Mouse (Mus musculus) layer of hippocampus, postnatal 36 days (tissue): ENCODE measurements around the gene Glb1. TPM values are rescaled to one million over a fixed set of nuclear protein-coding genes. Genes with fewer than 3 reads are reported as not detected.

Source experiments
- DNase-seq, 2 experiments: peaks; one replicate each; pipeline ENCODE4 v3.0.0; 2022
- total RNA-seq, 2 experiments: library from RNA; stranded (reverse); gene quantifications; 2 replicates each; pipeline ENCODE4 v1.2.3; 2021

Glb1 gene
- total RNA-seq, 2 experiments from 2014 or later = 20.6 to 21.9 TPM

GRCm38 (mm10) chr9:114395258-114395657 is 5.6 kb upstream of the Glb1 start:
- DNase-seq = no peak

GRCm38 (mm10) chr9:114399680-114400079 is 1.2 kb upstream of the Glb1 start:
- DNase-seq = no peak

DNA sequence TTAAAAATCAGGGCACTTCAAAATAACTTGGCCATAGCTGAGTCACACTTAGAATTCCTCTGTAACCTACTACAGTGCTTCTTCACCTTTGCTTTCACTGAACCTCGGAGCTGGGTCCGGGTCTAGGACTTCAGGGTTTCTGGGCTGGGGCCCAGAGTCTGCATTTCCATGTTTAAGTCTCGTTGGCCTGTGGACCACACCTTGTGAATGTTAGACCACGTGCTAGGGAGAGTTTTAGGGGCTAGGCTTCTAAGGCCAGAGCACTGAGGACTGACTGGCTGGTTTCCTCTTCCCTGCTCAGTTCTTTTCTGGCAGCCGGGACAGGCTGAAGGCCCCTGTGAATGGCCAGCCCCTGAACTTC is 308 bp upstream of the Glb1 start:
- DNase-seq = no peak

DNA sequence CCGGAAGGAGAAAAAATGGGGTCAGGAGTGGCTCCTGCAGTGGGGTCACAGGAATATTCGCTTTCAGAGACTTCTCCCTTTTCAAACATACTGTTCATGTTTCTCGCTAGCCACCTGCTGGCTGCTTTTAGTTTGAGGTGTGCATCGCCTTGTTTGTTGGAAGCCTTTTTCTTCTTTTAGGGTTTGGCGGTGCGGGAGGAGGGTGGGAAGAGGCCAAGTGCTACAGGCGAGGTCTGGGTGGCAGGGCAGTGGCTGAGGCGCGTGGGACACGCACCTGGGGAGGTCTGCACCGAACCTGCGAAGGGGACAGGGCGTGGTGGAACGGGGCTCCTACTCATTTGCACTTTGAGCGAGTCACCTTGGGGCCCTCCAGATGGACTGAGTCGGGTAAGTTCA is 807 bp downstream of the Glb1 start:
- DNase-seq = peak in 1 of 2 experiments; percentile 17

- DNase-seq = no peak
Observed at GRCm38 (mm10) chr9:114407676-114408075, 6.8 kb downstream of the Glb1 start.

GRCm38 (mm10) chr9:114410313-114410862 is 9.5 kb downstream of the Glb1 start:
- DNase-seq = no peak

- no peak for DNase-seq
Observed at GRCm38 (mm10) chr9:114411295-114411694, 10.4 kb downstream of the Glb1 start.

DNA sequence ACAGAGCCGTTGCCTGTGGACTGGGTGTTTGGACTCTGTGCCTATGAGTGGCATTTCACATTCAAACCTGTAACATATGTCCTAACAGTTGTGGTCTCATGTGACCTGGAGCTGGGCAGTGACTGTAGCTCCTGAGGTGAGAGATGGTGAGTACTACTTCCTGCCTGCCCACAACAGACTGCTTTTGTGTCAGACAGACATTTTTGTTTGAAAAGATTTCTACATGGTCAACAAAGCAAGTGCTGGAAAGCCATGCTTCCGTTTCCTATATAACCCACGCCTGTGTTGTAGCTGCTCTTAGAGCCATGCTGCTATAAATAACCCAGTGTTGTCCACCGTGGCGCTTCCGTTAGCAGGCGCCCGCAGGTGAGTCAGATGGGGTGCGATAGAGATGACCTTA is 11.5 kb downstream of the Glb1 start:
- no peak for DNase-seq

DNA sequence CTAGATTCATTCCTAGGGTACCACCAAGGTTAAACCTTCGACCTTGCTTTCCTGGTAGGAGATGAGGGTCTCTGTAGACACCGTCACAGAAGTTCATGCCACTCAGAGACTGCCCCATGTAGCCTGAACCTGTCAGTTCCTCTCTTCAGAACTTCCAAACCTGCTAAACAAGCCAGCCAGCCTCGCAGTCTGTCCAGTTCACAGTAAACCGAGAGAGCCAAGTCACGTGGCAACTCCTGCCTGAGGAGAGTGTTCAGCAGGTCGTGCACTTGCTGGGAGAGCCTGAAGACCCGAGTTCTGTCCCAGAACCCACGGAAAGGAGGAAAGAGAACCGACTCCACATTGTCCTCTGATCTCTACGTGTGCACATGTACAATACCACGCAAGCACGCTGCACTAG is 13.0 kb downstream of the Glb1 start:
- DNase-seq = no peak

DNA sequence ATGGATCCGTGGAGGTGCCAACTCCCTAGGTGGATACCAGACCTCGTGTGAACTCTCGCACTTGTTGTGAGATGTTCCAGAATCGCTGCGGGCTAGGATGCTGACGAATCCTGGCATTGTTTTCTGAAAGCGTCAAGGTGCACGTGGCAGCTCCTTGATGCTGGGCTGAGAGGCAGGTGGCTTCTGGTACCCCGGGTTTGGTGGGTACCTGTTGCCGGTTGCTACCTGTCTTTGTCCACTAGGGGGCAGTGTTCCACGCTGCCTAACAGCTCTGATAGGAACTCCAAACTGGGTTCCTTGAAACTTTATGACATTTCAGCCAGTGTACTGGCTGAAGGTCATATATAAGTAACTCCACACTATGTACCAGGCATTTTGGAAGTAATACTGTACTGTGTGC is 14.8 kb downstream of the Glb1 start:
- peak; percentile 20 to 42 for DNase-seq

- no peak for DNase-seq
Observed at GRCm38 (mm10) chr9:114416646-114417517, 16.0 kb downstream of the Glb1 start.

DNA sequence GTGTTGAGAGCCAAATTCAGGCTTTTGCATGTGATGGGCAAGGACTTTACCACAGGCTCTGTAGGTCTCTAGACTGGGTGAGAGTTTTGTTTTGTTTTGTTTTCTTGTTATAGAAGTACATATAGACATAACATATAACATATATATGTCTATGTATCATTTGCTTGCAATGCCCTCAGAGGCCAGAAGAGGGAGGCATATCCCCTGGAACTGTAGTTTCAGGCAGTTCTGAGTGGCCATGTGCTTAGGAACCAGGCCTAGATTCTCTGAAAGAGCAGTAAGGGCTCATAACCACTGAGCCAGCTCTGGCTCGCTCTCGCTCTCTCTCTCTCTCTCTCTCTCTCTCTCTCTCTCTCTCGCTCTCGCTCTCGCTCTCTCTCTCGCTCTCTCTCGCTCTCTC is 17.3 kb downstream of the Glb1 start:
- DNase-seq = no peak

DNA sequence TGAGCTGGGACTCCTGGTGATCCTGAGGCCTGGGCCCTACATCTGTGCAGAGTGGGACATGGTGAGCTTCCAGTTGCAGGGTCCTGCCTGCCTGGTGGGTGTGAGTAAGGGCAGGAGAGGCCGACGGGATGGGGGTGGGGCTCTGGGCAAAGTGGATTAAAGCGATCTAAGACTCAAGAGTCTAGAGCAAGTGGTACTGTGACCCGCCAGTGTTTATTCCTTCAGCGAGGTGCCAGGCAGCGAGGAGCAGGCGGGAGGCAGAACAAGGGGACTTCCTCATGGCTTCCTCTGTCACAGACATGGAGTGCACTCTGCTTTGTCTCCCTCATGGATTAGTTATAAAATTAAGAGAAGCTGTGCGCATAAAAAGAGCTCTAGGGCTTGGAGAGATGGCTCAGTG is 19.6 kb downstream of the Glb1 start:
- no peak for DNase-seq

DNA sequence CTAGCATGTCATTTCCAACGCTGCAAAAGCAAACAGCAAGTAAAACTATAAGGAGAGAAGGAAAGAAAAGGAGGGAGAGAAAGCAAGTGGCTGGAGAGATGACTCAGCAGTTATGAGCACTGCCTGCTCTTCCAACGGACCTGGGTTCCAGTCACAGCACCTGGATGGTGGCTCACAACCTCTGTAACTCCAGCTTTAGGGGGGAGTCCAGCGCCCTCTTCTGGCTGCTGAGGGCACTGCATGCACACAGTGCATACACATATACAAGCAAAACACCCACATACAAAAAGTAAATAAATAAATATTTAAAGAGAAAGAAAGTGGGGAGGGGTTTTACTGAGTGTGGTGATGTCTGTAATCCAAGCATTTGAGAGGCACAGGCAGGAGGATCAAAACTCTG is 20.2 kb downstream of the Glb1 start:
- no peak for DNase-seq

- DNase-seq = no peak
Observed at GRCm38 (mm10) chr9:114421797-114422196, 20.9 kb downstream of the Glb1 start.

- DNase-seq = no peak
Observed at GRCm38 (mm10) chr9:114425576-114425975, 24.7 kb downstream of the Glb1 start.

DNA sequence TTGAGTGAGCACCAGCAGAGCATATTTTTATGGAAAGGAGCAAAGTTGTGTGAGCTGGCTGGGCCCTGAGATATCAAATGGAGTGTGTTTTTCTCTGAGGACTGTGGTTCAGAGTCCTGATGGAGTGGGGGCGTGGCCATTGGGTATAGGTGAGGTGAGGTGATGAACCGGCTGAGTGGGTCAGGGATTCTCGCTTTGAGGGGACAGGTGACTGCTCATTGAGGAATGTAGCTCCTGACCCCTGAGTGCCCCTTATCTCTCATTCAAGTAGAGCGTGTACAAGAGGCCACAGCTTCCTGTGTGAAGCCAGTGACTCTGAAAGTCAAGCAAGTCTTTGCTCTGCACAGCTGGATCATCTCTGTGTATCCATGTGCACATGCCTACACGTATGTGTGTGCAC is 25.3 kb downstream of the Glb1 start:
- DNase-seq = no peak

- DNase-seq = no peak
Observed at GRCm38 (mm10) chr9:114427425-114427824, 26.5 kb downstream of the Glb1 start.

DNA sequence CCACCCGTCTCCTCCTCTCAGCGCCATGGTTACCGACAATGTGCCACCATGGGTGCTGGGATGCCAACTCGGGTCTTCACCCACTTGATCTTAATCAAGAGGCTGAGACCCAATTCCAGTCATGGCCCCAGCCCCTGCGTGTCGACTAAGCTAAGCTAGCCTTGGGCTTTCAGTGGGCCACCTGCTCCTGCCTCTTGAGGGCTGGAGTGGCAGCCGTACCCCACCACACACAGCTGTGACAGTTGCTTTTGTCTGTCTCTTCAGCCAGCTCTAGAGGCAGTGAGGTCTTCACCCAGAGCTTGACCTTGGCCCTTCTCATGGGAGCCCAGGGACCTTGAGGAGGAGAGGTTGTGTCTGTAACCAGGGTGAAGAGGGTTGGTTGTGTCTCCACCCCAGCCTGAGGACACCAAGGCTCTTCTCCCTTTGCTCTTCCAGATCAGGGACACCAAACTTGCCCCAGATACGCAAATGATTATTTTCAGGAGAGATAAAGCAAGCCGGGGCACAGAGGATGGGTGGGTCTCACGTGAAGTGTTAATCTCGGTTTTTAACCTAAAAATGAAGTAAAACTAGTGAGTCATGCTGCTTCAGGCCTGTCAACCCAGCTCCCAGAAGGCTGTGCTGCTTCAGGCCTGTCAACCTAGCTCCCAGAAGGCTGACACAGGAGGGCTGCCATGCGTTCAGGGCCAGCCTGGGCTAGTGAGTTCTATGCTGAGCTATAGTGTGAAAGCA is 27.4 kb downstream of the Glb1 start:
- DNase-seq = no peak

DNA sequence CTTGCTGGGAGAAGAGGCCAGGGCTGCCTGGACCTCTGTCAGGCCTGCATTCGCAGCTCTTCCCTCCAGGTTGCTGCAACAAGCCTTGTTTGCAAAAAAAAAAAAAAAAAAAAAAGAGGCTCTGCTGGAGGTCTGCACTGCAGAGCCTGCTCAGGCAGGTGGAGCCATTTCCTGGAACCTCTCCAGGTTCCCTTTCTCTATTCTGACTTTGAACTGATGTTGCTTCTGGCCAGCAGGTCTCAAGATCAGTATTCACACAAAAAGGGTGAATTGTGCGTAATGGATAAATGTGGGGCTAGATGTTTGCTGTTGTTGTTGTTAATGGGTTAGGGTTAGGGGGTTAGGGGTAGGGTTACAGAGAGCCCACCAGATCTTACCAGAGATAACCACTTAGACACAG is 34.8 kb downstream of the Glb1 start:
- no peak for DNase-seq

DNA sequence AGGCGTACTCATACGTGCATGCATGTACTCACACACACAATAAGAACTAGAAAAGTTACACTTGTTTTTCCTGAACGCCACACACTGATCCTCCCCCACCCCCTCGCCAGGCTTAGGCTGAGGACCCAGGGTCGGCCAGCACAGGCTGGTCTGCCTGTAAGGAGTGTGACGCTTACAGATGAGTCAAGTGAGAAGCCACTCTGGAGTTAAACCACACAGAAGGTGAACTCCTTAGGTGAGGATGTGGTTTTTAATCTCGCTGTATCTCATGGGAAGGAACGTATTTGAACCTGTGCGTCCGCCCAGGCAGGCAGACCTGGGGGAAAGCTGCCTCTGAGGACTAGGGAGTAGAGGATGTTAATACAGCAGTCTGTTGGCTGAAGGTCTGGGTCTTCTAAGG is 39.7 kb downstream of the Glb1 start:
- DNase-seq = no peak

DNA sequence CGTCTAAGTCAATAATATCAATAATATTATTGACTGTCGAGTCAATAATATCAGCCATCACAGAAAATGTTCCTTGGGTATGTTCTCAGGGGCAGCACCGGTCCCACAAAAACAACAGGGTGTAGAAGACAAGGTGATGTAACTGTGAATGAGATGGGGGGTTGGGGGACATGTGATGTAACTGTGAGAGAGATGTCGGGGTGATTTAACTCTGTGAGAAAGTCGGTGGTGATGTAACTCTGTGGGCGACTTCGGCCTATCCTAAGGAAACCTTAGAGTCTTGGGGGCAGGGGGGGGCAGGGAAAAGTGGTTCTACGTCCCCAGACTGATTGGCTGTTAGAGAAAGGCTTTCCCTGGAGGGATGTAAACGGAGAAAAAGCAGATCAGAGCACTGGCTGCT is 41.3 kb downstream of the Glb1 start:
- DNase-seq = no peak

DNA sequence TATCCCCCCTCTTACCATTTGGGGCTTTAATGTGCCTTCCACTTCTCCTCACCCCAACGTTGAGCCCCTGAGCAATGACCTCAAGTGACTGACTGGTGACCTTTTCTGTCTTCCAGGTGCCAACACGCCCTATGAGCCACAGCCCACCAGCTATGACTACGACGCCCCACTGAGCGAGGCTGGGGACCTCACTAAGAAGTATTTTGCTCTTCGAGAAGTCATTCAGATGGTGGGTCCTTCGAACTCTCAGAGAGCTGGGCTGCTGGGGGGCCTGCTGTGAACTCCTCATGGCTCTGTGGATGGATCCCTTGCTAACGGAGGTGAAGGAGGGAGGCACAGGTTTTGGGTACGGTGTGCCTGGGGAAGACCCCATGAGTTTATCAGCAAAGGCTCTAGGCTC is 42.0 kb downstream of the Glb1 start:
- DNase-seq = no peak

DNA sequence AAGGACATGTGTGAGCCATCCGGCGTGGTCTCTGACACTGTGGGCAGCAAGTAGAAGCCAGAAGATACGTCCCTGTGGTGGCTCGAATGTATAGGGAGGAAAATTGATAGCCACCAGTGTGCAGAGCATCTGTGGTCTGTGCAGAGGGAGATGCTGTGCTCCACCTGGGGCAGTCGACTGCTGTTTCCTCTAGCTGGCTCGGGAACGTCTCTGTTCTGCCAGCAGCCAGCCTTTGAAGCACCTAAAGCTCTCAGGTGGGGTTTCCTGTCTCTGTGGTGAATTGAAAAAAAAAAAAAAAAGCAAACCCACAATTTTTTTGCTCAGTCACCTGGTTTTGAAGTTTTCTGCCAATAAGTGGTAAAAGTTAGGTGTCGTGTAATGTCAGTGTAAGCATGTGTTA is 42.5 kb downstream of the Glb1 start:
- no peak for DNase-seq
